Mouse (Mus musculus) embryo, embryonic 9.5 days (tissue): ENCODE data around the gene P3h2.

Experiments
- DNase-seq: peaks from one replicate; pipeline ENCODE4 v3.0.0-alpha.2; 2017; ENCODE audit errors: extremely low spot score

P3h2 gene

DNA sequence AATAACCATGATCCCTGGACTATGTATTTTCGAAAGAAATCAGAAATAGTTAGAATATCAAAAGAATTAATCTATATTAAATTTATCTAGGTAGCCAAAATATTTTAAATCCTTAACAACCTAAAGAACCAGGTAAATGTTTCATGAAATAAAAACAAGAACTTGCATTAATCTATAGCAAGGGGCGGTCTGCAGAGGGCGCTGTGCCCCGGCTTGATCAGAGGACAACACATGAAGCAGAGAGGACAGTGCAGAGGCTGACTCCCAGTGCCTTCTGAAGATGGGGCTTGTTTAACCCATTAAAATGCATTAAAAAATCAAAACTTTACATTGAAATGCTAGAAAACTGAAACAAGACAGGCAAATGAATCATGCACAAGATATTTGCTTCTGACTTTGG is 121.9 kb downstream of the P3h2 start:
- DNase-seq = peak; percentile 31

DNA sequence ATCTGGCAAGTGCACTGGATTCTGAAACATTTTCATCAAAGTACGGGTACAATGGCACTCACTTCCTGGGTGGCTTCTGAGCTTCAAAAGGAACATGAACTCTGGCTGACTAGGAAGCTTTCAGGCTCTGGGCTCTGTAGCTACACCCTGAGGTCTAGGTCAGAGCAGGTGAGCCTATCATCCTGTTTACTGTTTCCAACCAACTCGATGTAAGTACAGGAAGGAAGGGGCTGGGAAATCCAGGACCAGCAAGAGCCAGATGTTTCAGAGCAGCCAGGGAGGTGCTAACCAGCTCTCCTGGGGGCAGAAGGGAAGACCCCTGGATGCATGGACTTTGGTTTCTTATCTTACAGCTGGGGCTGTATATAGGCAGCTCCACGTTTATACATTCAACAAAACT is 126.5 kb downstream of the P3h2 start:
- no peak for DNase-seq

DNA sequence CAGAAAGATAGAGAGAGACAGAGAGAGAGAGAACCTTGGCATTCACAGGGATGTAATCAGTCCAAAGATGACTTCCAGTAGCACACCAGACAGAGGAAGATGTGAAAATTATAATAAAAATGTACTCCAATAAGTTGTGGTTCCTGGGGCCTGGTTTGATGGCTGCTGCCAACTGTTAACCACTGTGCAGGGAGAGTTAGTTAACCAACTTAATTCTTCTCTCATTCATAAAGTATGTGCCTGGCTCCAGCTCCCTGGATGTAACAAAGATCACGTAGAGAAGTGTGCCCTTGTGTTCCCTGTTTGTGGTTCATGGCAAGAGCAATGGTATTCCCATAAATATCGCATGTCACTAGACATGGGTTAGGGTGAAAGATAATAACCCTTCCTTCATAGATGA is 128.4 kb downstream of the P3h2 start:
- DNase-seq = no peak

DNA sequence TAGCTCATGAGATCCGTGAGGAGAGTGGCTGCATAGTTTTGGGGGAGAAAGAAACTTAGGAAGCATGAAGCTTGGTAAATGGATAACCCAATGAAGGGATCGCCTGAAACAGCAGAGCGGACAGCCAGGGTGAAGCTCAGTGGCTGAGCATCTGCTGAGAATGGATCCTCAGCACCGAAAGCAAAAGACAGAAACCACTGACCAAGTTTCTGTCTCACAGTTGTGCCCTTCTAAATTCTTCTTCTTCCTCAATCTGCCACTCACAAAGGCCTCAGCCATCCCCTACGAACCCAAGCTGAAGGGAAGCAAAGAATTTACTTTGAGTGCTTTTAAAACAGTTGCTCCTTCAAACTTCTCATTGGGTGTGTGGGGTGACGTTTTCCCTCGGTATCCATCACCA is 134.3 kb downstream of the P3h2 start:
- DNase-seq = no peak

DNA sequence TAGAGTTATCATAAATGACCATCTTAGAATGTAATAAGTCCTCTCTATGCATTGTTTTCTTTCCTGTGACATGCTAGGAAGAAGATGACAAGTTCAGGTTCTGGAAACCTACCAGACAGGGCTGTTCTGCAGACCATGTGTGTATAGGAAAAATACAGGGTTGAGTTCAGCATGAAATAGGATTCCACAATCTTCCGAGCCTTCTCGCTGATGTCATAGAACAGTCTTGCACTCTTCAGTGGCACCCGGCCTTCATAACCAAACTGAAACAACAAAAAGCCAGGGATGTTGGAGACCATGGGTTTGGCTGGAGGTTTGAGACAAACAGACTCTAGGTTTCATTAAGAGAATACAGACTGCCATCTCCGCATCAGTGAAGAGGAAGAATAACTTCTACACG is 134.9 kb downstream of the P3h2 start:
- no peak for DNase-seq

DNA sequence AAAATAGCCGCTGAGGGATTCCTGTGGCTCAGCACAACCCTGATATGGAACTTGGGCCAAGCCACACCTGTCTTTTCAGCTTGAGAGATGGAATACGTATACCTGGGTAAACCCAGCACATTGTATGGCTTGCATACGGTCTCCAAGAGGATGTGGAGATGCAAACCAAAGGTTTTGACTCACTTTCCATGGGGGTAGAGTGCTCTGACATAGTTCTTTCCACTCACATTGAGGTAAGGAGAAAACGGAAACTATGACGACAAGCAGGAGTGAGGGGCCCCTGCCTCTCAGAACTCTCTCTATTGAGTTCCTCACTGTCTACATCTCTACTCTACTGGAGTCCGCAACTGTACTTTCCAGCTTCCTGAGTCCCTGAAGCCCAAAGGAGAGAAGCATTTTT is 135.4 kb downstream of the P3h2 start:
- no peak for DNase-seq

DNA sequence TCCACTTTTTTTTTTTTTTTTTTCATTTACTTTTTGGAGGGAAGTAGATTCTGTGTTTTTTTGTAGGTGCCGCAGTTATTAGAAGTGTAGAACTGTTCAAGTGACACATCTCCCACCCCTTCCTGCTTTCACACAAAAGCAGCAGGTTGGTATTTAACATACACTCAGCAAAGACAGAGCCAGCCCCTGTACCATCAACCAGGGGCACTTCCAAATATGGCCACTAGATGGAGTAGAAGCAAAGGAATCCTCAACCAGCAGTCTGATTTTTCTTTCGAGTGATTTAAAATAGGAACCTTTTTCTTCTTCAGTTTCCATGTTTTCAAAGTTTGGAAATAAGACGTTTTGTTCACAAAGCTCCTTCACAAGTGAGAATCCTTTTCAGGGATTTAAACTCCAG is 138.3 kb downstream of the P3h2 start:
- peak; percentile 73 for DNase-seq

DNA sequence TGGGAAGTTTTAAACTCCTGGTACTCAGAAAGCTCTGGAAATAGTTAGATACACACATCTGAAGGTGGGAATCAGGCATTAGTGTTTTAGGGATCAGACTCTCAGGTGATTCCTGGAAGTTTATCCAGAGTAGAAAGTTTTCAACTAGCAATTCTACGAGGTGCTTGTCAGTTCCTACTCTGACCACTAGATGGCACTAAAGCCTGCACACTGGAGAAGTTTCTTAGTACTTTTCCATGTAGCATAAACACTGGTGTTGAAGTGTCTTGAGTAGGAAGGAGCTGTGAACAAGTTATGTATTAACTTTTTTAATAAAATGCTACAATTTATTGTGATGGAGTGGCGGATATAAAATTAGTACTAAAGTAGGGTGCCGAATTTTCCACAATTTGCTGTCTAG is 141.7 kb downstream of the P3h2 start:
- DNase-seq = peak; percentile 62

DNA sequence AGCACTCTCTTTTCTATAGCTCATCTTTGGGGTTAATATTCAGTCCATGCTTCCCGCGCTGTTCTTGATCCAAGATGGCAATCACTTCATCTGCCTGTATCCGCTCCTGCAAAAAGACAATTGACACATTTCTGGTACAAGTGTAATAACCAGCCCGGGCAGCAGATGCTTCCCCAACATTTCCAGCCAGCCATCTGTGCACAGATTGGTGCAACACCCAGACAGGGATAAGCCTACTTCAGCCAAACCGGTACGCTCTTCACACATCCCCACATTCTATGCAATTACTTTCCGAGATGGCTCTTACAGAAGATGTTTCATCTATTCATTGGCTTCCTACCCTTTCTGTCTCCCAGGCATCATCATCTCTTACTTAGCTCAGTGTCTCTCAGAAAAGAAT is 145.2 kb downstream of the P3h2 start:
- DNase-seq = no peak

DNA sequence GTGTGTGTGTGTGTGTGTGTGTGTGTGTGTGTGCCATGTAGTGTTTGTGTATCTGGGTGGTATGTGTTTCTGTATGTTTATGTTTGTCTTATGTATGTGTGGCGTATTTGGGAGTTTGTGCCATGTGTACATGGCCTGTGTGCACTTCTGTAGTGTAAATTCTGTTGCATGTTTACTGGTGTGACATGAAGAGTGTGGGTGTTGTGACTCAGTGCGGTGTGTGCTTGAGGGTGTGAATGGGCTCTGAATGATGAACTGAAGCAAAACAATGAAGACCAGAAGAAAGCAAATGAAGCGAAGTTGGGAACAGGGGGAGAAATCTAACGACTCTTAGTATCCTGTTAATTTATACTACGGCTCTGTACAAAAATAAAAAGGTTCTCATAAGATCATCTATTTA is 145.7 kb downstream of the P3h2 start:
- DNase-seq = no peak

DNA sequence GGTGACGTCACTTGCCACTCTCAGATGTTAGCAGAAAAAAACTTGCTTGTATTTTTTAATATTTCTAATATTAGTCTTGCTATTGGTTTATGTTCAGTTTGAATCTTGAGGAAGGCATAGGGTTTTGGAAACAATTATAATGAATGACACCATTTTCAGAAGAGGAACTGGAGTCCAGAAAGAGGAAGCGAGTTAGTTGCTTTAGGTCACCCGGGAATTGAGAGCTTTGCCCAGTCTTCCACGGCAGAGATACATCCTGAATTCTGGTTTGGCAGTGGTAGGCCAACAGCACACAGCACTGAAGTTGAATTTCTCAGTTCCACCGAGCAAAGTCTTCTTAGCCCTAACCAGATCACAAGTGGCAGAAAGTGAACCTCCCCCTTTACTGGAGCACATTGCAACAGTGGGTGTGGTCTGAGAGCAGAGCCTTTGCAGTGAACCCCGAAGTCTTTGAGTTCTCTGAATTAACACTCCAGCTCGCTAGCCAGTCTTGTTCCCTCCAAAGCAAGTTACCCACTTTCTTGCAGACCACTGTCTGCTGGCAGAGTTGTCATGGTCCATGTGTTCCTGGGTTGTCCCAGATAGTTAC is 146.8 kb downstream of the P3h2 start:
- no peak for DNase-seq

DNA sequence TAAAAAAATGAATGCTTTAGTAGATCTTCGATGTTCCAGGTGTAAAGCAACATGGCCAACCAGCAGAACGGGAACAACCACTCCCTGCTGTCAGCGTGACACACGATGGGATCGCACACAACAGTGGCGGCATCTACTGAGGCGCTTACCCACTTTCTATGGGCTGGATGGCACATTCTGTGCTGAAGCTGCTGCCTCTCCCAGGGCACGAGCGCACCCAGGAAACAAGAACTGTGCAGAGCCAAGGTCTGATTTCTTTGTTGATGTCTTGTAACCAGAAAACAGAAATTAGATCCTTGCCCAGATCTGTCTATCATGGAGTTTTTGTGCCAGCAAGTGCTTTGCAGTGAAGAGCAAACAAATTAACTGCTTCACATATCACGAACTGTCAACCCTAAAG is 147.4 kb downstream of the P3h2 start:
- DNase-seq = no peak

DNA sequence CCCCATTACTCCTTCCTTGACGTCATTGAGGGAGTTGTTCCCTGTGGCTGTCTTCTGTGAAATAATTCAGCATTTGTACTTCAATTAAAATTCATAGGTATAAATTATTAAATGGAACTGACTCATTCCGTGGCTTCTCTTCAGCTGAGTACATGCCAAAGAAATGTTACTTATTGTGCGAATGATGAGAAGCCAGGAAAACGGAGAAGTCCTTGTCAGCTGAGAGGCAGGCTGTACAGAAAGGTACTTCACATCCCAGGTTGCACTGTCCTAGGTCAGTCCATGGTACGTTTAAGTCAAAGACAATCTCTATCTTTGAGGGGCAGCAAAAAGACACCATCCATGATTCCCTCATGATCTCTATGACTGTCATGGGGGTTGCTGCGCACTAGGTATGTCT is 148.8 kb downstream of the P3h2 start:
- no peak for DNase-seq

DNA sequence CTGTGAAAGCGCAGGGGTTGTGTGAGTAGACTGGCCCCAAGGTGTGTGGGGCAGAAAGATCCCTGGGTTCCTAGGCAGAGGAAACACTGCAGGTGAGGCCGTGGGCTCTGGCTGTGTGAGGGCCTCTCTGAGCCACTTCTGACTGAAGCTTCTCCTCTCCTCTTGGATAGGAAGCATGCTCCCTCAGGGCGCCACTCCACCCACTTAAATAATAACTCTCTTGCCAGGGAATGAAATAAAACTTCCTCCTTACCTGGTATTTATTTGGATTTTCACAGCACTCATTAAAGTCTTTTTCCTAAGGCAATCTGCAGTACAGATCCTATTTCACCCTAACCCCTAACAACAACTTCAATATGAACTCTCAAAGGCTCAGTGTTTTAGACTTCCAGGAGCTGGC is 151.0 kb downstream of the P3h2 start:
- DNase-seq = no peak

DNA sequence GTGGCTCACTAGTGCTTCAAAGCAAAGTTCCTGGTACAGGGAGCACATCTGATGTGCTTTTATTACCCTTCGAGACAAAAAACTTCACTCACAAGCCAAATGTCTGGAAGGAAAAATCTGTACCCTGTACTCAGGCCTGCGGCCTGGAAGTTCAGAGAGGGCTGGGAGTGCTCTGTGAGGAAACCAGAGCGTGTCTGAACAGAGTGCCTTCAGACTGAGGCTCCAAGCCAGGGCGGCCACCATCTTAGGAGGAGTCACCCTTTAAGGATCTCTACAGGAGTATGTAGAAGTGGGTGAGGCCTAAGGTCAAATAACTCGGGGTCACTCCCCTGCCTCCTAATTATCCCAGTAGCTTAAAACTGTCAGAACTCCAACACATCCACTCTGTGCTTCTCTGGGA is 152.2 kb downstream of the P3h2 start:
- DNase-seq = no peak

DNA sequence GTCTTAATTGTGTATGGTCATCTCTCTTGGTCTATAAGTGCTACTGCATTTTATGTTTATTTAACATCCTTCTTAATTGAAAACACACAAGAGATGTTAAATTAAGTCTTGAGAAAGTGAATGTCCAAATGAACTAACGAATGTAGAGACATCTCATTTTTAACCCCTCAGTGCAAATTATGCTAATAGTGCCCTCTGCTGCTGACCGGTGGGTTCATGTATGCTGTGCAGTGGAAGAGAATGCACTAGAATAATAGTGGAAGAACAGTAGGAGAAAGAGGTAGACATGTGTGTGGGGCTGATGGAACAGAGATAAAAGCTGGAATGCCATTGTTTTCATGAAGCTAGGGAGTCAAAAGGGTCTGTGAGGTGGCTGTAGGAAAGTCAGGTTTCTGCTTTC is 153.6 kb downstream of the P3h2 start:
- DNase-seq = no peak

DNA sequence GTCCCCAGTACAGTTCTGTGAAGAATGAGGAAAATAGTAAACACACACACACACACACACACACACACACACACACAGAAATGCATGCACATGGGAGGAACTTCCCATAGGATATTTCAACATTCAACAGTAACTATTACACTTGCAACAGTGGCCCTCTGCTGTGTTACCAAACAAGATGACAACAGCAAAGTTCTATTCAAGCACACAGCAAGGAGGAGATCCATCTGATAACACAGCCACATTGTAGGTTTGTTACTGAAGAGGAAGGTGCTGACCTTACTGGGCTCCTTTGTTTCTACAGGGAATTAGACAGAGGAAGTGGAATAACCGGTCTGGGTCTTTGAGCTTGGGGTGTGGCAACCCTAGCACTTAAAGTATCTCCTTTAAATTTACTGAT is 157.5 kb downstream of the P3h2 start:
- no peak for DNase-seq

DNA sequence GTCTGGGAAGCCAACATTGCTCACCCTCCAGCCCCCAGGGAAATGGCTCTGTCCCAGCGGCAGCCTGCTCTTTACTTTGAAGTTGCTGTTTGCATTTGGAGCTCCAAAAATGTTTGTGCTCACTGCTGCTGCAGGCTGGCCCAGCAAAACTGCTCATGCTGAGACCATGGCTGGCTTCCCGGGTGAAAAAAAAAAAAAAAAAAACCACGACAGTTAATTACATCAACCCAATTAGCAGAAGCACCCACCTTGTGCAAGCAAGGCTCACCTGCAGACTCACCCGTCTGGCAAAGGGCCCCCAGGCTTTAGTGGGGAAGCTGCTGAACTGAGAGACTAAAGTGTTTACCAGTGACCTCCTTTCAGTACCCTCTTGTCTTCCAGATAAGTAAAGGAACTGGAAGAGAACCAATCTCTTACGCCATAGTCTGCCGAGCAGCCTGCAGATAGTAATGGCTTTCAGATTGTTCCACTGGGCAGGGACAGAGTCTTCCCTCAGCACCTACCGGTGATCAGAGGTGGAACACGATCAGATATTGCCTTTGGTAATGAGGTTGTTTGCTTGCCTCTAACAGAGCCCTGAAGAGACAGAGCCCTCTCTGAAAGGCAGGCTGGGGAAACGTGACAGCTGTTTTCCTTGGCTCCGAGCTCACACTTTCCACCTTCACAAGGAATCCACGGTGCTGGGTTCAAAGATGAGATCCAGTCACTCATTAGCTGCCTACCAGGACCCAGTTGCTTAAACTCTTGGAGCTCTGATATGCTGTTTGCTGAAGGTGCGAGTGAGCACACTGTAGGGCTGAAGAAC is 160.2 kb downstream of the P3h2 start:
- DNase-seq = no peak

DNA sequence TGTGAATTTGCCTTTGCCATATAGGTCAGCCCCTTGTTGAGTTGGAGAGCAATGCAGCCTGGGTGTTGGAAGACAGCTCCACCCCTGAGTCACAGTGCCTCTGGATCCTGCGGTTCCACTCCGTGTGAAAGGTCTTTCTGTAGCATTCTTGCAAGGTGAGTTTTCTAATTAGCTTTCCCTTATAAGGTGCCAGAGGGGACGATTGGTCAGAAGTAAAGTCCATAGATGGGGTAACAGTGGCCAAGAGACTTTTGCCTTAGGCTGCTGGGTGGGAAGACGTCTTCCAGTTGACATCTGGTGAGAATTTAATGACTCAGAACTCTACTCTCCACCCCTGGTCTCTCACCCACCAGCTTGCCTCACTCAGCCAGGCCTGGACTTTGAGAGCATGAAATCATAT is 163.3 kb downstream of the P3h2 start:
- DNase-seq = no peak

DNA sequence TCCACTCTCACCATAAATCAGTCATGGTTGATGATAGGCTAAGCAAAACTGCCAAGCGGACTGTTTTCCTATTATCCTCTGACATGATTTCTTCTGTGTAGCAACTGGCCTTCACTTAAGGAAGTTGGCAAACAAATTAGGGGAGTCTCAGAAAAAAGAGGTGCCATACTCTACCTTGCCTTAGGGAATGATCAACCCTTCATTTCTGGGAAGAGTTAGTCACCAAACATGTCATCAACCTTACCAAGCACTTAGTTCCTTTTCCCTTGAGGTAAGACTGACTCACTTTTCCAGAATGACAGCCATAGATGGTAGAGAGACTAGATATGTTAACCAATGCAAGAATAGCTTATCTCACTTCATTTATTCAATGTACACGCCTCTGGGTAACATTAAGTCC is 171.4 kb downstream of the P3h2 start:
- no peak for DNase-seq

DNA sequence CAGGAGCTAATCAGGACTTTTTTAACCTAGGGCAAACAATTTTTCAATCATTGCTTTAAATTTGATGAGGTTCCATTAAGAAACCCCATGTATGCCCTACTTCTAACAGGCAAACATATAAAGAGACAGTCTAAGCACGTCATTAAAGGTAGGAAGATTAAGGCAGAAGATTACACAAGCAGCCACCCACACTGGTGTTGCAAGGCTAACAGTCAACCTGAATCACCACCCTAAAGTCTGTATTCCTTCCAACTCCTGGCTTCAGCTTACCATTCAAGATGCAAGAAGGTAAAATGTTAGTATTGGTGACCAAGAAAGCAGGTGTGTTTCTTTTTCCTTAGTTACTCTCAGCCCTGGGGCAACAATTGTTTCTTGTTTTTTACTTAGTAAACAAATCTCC is 193.4 kb downstream of the P3h2 start:
- DNase-seq = no peak
